Mouse (Mus musculus) adrenal gland, postnatal 25 days (tissue): ENCODE measurements at regions not wholly inside any gene's neighbourhood (a gene's known extent, or its start where the extent isn't known, plus 50 kb on each side); places are given as distances from the start of the nearest gene placed in this dataset.
A peak's percentile ranks its signal among the peaks of the same experiment; 100 is the strongest.

ENCODE experiments used
- DNase-seq: peaks from one replicate; pipeline ENCODE4 v3.0.0; 2021; ENCODE audit warnings: mixed read lengths

GRCm38 (mm10) chr5:100246709-100247108, 87.1 kb upstream of the Tmem150c start:
- DNase-seq, result no peak

- DNase-seq, result no peak
Observed at GRCm38 (mm10) chr5:100244811-100245210, 85.2 kb upstream of the Tmem150c start.

- peak; percentile 47 for DNase-seq
Observed at GRCm38 (mm10) chr5:100240876-100241275, 81.3 kb upstream of the Tmem150c start.

- DNase-seq, result no peak
Observed at GRCm38 (mm10) chr5:100239632-100240031, 80.0 kb upstream of the Tmem150c start.

- no peak for DNase-seq
Observed at GRCm38 (mm10) chr5:100238287-100239036, 78.9 kb upstream of the Tmem150c start.

GRCm38 (mm10) chr5:100237674-100238278, 78.2 kb upstream of the Tmem150c start:
- no peak for DNase-seq

GRCm38 (mm10) chr5:100236277-100236676, 76.7 kb upstream of the Tmem150c start:
- no peak for DNase-seq

GRCm38 (mm10) chr5:100232076-100232475, 72.5 kb upstream of the Tmem150c start:
- no peak for DNase-seq

- DNase-seq, result no peak
Observed at GRCm38 (mm10) chr5:100231574-100231973, 72.0 kb upstream of the Tmem150c start.

- DNase-seq, result no peak
Observed at GRCm38 (mm10) chr5:100230038-100230437, 70.4 kb upstream of the Tmem150c start.

GRCm38 (mm10) chr5:100227888-100228287, 68.3 kb upstream of the Tmem150c start:
- no peak for DNase-seq

- DNase-seq, result no peak
Observed at GRCm38 (mm10) chr5:100226571-100227235, 67.1 kb upstream of the Tmem150c start.

GRCm38 (mm10) chr5:100225491-100225890, 65.9 kb upstream of the Tmem150c start:
- no peak for DNase-seq

GRCm38 (mm10) chr5:100224773-100225363, 65.3 kb upstream of the Tmem150c start:
- no peak for DNase-seq

GRCm38 (mm10) chr5:100221005-100221583, 61.5 kb upstream of the Tmem150c start:
- no peak for DNase-seq

- DNase-seq, result no peak
Observed at GRCm38 (mm10) chr5:100220320-100220719, 60.7 kb upstream of the Tmem150c start.

- no peak for DNase-seq
Observed at GRCm38 (mm10) chr5:100218256-100218851, 58.7 kb upstream of the Tmem150c start.

- no peak for DNase-seq
Observed at GRCm38 (mm10) chr5:100217178-100218035, 57.8 kb upstream of the Tmem150c start.

GRCm38 (mm10) chr5:100213901-100214300, 54.3 kb upstream of the Tmem150c start:
- no peak for DNase-seq

- no peak for DNase-seq
Observed at GRCm38 (mm10) chr5:100210708-100211107, 51.1 kb upstream of the Tmem150c start.
